Mouse (Mus musculus): ENCODE data around the gene Zdhhc14. TPM values are rescaled to one million over a fixed set of nuclear protein-coding genes. Genes with fewer than 3 reads are reported as not detected.

The Zdhhc14 gene
- total and polyA plus RNA-seq, 3 experiments: 0.34 to 1.3 (median 0.35) TPM

DNA sequence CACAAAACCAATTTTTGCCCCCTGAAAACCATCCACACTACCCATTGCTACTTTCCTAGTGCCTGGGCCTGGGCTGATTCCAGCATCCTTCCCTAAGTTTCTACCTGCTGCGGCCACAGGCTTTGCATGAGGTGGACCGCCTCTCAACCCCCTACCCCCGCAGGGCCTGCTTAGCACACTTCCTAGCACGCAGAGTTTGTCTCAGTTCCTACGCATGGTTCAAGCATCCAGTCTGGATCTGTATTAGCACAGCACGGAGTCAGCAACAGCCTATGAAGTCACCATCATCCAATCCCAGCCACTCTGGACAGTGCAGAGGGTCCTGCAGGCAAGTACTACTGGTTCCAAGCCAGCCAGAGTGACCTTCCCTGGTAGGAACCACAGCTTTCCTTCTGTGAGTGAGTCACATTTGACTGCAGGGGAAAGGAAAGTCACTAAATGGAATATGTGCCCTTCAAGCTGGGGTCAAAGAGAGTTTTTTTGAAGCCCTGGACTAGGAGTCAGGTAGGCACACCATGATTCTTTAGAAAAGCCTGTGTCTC is 275.9 kb downstream of the Zdhhc14 start:
- no peaks in the 10 kb centered on the region for H3K79me2 ChIP-seq (replicated peaks; ENCODE audit: control insufficient read depth, extremely low read depth, insufficient read depth, poor library complexity, severe bottlenecking)
- no peaks in the 10 kb centered on the region for H3K36me3 ChIP-seq (replicated peaks in 1 of 2; ENCODE audit: control insufficient read depth in 1 of 2, insufficient read depth in 1 of 2, low read length in 1 of 2)
- no peak overlapping the region for H3K4me3 ChIP-seq (replicated peaks in 1 of 3; ENCODE audit: low read depth in 2 of 3, low read length in 2 of 3, poor library complexity in 1 of 3)
- no peak overlapping the region for H3K9ac ChIP-seq (ENCODE audit: insufficient read depth, low read depth)
- peaks cover 3% of the 10 kb centered on the region for H3K27me3 ChIP-seq (replicated peaks)
- no peak for TF ChIP-seq CHD1 (IDR thresholded peaks at IDR 0.05; ENCODE audit: low read depth, low read length)
- dilution Hi-C loops (cut with MboI; ENCODE audit: extremely low pct_ligation_motif_present, extremely low pct_unique_long_range_greater_than_20kb, low sequenced_read_pairs): no loop called here
- in situ Hi-C loops (cut with MboI; ENCODE audit: low pct_ligation_motif_present, low pct_unique_long_range_greater_than_20kb, low sequenced_read_pairs): no loop called here
- H3K4me2 ChIP-seq (ENCODE audit: insufficient read depth, low read depth, poor library complexity, severe bottlenecking): no peak overlapping the region
- no peaks in the 10 kb centered on the region for H3K9me3 ChIP-seq (replicated peaks; ENCODE audit: low read length)
- no peak for DNase-seq (ENCODE audit: extremely low read depth)
- H3K4me1 ChIP-seq (ENCODE audit: control insufficient read depth in 1 of 2, insufficient read depth in 2 of 2): peaks cover 4 to 12% of the 10 kb centered on the region in 2 experiments
- H3K27ac ChIP-seq (ENCODE audit: insufficient read depth, low read depth): no peak overlapping the region

GRCm38 (mm10) chr17:5768810-5769520 is 276.6 kb downstream of the Zdhhc14 start:
- H3K9me3 ChIP-seq (replicated peaks; ENCODE audit: low read length): no peaks in the 10 kb centered on the region
- no peak overlapping the region for H3K27ac ChIP-seq (ENCODE audit: insufficient read depth, low read depth)
- dilution Hi-C loops (cut with MboI; ENCODE audit: extremely low pct_ligation_motif_present, extremely low pct_unique_long_range_greater_than_20kb, low sequenced_read_pairs): no loop called here
- no peaks in the 10 kb centered on the region for H3K79me2 ChIP-seq (replicated peaks; ENCODE audit: control insufficient read depth, extremely low read depth, insufficient read depth, poor library complexity, severe bottlenecking)
- H3K4me3 ChIP-seq (replicated peaks in 1 of 3; ENCODE audit: low read depth in 2 of 3, low read length in 2 of 3, poor library complexity in 1 of 3): no peak overlapping the region
- TF ChIP-seq IRF4 (IDR thresholded peaks at IDR 0.05; ENCODE audit: low read depth, low read length): no peak
- TF ChIP-seq RAD21 (IDR thresholded peaks at IDR 0.05; ENCODE audit: low read depth, low read length): no peak
- TF ChIP-seq UBTF (IDR thresholded peaks at IDR 0.05; ENCODE audit: low read depth, low read length): no peak
- no peak for TF ChIP-seq POLR2A (IDR thresholded peaks at IDR 0.05; ENCODE audit: low read depth, low read length)
- TF ChIP-seq ZKSCAN1 (IDR thresholded peaks at IDR 0.05; ENCODE audit: borderline replicate concordance, low read depth, low read length): no peak
- TF ChIP-seq E2F4 (IDR thresholded peaks at IDR 0.05; ENCODE audit: insufficient replicate concordance, low read depth, low read length): no peak
- in situ Hi-C loops (cut with MboI; ENCODE audit: low pct_ligation_motif_present, low pct_unique_long_range_greater_than_20kb, low sequenced_read_pairs): no loop called here
- peaks cover 4 to 12% of the 10 kb centered on the region in 2 experiments for H3K4me1 ChIP-seq (ENCODE audit: control insufficient read depth in 1 of 2, insufficient read depth in 2 of 2)
- H3K36me3 ChIP-seq (replicated peaks in 1 of 2; ENCODE audit: control insufficient read depth in 1 of 2, insufficient read depth in 1 of 2, low read length in 1 of 2): no peaks in the 10 kb centered on the region
- H3K27me3 ChIP-seq (replicated peaks): no peaks in the 10 kb centered on the region
- H3K9ac ChIP-seq (ENCODE audit: insufficient read depth, low read depth): no peak overlapping the region
- no peak for DNase-seq (ENCODE audit: extremely low read depth)
- H3K4me2 ChIP-seq (ENCODE audit: insufficient read depth, low read depth, poor library complexity, severe bottlenecking): no peak overlapping the region

GRCm38 (mm10) chr17:5769776-5770175 is 277.4 kb downstream of the Zdhhc14 start:
- Histone ChIP-seq H3K9ac (ENCODE audit: insufficient read depth, low read depth) (no peak overlapping the region), H3K79me2 (replicated peaks; ENCODE audit: control insufficient read depth, extremely low read depth, insufficient read depth, poor library complexity, severe bottlenecking) (no peaks in the 10 kb centered on the region), H3K27me3 (replicated peaks) (no peaks in the 10 kb centered on the region), H3K4me2 (ENCODE audit: insufficient read depth, low read depth, poor library complexity, severe bottlenecking) (no peak overlapping the region), H3K4me1 (ENCODE audit: control insufficient read depth in 1 of 2, insufficient read depth in 2 of 2) (peaks cover 4 to 12% of the 10 kb centered on the region in 2 experiments), H3K4me3 (replicated peaks in 1 of 3; ENCODE audit: low read depth in 2 of 3, low read length in 2 of 3, poor library complexity in 1 of 3) (no peak overlapping the region), H3K9me3 (replicated peaks; ENCODE audit: low read length) (no peaks in the 10 kb centered on the region), H3K36me3 (replicated peaks in 1 of 2; ENCODE audit: control insufficient read depth in 1 of 2, insufficient read depth in 1 of 2, low read length in 1 of 2) (no peaks in the 10 kb centered on the region), H3K27ac (ENCODE audit: insufficient read depth, low read depth) (no peak overlapping the region)
- no peak for TF ChIP-seq KAT2A (IDR thresholded peaks at IDR 0.05; ENCODE audit: insufficient replicate concordance, low read length)
- dilution Hi-C loops (cut with MboI; ENCODE audit: extremely low pct_ligation_motif_present, extremely low pct_unique_long_range_greater_than_20kb, low sequenced_read_pairs) (no loop called here), in situ Hi-C loops (cut with MboI; ENCODE audit: low pct_ligation_motif_present, low pct_unique_long_range_greater_than_20kb, low sequenced_read_pairs) (no loop called here)
- no peak for DNase-seq (ENCODE audit: extremely low read depth)

Measured in CH12.LX (cell line).